Mouse (Mus musculus) embryonic facial prominence, embryonic 14.5 days (tissue): ENCODE measurements around the gene Ift172. TPM values are rescaled to one million over a fixed set of nuclear protein-coding genes. Genes with fewer than 3 reads are reported as not detected.
A peak's percentile ranks its signal among the peaks of the same experiment; 100 is the strongest.

Experiments
- ATAC-seq: fragments of 200-750 bp; cut with Nextera tagmentation; 2 replicates; pipeline ENCODE4 v1.8.0; 2017; ENCODE audit warnings: low read depth, moderate number of reproducible peaks, moderate TSS enrichment
- DNase-seq: peaks from one replicate; pipeline ENCODE4 v3.0.0-alpha.2; 2015; ENCODE audit warnings: low spot score
- H3K27ac ChIP-seq: fragments of 300-500 bp; sonication (generic); replicated peaks from 2 replicates; pipeline ENCODE4 v1.5.1; 2014; ENCODE audit warnings: low read depth, mild to moderate bottlenecking, low read length, moderate library complexity
- H3K27me3 ChIP-seq: fragments of 300-500 bp; sonication (generic); replicated peaks from 2 replicates; pipeline ENCODE4 v1.6.1; 2014; ENCODE audit warnings: low read length; ENCODE audit not compliant: control insufficient read depth, insufficient read depth
- H3K36me3 ChIP-seq: fragments of 300-500 bp; sonication (generic); 2 replicates; pipeline ENCODE4 v1.6.1; 2014; ENCODE audit warnings: low read length, mixed read lengths; ENCODE audit not compliant: control insufficient read depth, insufficient read depth
- H3K4me1 ChIP-seq: fragments of 300-500 bp; sonication (generic); 2 replicates; pipeline ENCODE4 v1.6.1; 2014; ENCODE audit warnings: antibody characterized with exemption, low read length; ENCODE audit not compliant: control insufficient read depth, insufficient read depth
- H3K4me2 ChIP-seq: fragments of 300-500 bp; sonication (generic); 2 replicates; pipeline ENCODE4 v1.6.1; 2014; ENCODE audit warnings: low read depth, mild to moderate bottlenecking, low read length, moderate library complexity, mixed read lengths
- H3K4me3 ChIP-seq: fragments of 300-500 bp; sonication (generic); 2 replicates; pipeline ENCODE4 v1.5.1; 2014; ENCODE audit warnings: low read depth, mild to moderate bottlenecking, low read length
- H3K9ac ChIP-seq: fragments of 300-500 bp; sonication (generic); 2 replicates; pipeline ENCODE4 v1.6.1; 2014; ENCODE audit warnings: low read depth, mild to moderate bottlenecking, low read length, moderate library complexity, mixed read lengths
- H3K9me3 ChIP-seq: fragments of 300-500 bp; sonication (generic); 2 replicates; pipeline ENCODE4 v1.6.1; 2016; ENCODE audit warnings: low read length; ENCODE audit not compliant: control insufficient read depth
- WGBS: fragments of 180-500 bp; shearing (Covaris S2); extraction: QIAGEN DNeasy Blood & Tissue Kit; methylation state at CpG from one replicate; pipeline ENCODE4 v1.1.7; 2014; 5-methylcytosine and 5-hydroxymethylcytosine counted together
- polyA plus RNA-seq: library from polyadenylated mRNA; unstranded; fragments of >200 nt; fragmentation: Nextera tagmentation; extraction: Ambion mirVana; gene quantifications from 2 replicates; pipeline ENCODE4 v1.2.1, GENCODE M21; 2014

The Ift172 gene
- polyA plus RNA-seq, 1 experiment from 2014 or later, result 36.7 TPM

DNA sequence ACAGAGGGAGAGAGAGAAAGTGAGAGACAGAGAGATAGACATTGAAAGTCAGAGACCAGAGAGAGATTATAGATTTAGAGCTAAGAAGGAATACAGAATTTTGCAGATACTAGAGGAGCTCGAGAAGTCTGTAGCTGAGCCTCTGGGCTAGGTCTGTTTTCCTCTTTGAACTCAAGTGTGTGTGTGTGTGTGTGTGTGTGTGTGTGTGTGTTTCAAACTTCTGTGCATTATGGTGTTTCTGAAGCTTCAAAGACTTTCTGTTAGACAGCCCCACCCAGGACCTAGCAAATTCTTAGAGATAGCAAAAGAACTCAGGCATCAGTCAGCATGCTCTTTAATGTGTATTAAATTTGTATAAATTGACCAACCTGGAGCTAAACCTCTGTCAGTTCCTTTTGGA is 64.3 kb downstream of the Ift172 start:
- Histone ChIP-seq H3K36me3 (no peaks in the 10 kb centered on the region), H3K4me2 (no peak overlapping the region), H3K4me1 (no peaks in the 10 kb centered on the region), H3K4me3 (no peak overlapping the region), H3K9me3 (no peaks in the 10 kb centered on the region), H3K9ac (no peak overlapping the region), H3K27me3 (no peaks in the 10 kb centered on the region), H3K27ac (no peak overlapping the region)
- no peak for ATAC-seq
- 94% methylated on average over 1 of the region's 1 CpGs for WGBS
- DNase-seq, result no peak

DNA sequence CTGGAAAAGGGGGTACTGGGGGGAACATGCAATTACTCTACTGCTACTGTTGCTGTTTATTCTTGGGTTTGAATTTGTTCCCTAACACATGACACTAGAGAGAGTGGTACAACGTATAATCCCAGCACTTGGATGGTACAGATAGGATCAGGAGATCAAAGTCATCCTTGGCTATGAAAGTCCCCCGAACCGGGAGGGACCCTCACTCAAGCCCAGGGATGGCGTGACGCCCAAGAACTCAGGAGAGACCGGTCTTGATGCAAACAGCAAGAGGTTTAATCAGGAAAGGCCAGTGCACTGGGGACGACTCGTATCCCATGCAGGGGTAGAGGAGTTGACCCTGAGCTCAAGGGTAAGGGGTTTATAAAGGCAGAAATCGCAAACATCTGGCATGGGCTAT is 68.2 kb downstream of the Ift172 start:
- 87% methylated on average over 9 of the region's 9 CpGs for WGBS
- H3K4me2 ChIP-seq, result no peak overlapping the region
- no peak overlapping the region for H3K27ac ChIP-seq
- no peak overlapping the region for H3K9ac ChIP-seq
- ATAC-seq (no peak), DNase-seq (no peak)
- no peaks in the 10 kb centered on the region for H3K36me3 ChIP-seq
- H3K4me1 ChIP-seq, result no peaks in the 10 kb centered on the region
- H3K27me3 ChIP-seq, result no peaks in the 10 kb centered on the region
- no peak overlapping the region for H3K4me3 ChIP-seq
- no peaks in the 10 kb centered on the region for H3K9me3 ChIP-seq

DNA sequence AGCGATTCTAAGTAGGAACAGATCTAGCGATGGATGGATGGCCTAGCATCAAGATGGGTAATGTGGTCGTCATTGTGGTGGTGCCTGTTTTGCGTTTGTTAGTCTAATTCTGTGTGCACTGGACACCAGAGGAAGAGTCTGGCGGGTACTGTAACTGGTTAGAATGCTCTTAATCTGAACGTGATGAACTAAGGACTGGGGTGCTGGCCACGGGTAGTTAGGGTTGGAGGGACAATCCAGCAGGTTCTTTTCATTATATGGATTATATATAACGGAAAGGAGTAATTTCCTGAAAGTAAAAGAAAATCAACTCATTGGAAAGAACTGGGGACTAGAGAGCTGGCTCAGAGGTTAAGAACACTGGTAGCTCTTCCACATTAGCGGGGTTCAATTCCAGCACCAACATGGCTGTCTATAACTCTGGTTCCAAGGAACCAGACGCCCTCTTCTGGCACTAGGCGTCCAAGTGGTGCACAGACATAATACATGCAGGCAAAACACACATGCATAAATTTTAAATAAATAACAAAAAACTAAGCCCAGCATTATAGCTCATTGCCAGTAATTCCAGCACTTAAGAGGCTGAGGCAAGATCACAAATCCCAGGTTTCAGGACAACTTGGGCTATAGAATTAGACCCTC is 69.5 kb downstream of the Ift172 start:
- Histone ChIP-seq H3K27ac (peak overlapping the region; percentile 92), H3K36me3 (no peaks in the 10 kb centered on the region), H3K4me3 (peak overlapping the region; percentile 100), H3K9me3 (no peaks in the 10 kb centered on the region), H3K9ac (peak overlapping the region; percentile 87), H3K4me1 (no peaks in the 10 kb centered on the region), H3K4me2 (peak overlapping the region; percentile 77), H3K27me3 (no peaks in the 10 kb centered on the region)
- ATAC-seq (no peak), DNase-seq (peak; percentile 83)
- WGBS, result 11% methylated on average over 11 of the region's 11 CpGs

DNA sequence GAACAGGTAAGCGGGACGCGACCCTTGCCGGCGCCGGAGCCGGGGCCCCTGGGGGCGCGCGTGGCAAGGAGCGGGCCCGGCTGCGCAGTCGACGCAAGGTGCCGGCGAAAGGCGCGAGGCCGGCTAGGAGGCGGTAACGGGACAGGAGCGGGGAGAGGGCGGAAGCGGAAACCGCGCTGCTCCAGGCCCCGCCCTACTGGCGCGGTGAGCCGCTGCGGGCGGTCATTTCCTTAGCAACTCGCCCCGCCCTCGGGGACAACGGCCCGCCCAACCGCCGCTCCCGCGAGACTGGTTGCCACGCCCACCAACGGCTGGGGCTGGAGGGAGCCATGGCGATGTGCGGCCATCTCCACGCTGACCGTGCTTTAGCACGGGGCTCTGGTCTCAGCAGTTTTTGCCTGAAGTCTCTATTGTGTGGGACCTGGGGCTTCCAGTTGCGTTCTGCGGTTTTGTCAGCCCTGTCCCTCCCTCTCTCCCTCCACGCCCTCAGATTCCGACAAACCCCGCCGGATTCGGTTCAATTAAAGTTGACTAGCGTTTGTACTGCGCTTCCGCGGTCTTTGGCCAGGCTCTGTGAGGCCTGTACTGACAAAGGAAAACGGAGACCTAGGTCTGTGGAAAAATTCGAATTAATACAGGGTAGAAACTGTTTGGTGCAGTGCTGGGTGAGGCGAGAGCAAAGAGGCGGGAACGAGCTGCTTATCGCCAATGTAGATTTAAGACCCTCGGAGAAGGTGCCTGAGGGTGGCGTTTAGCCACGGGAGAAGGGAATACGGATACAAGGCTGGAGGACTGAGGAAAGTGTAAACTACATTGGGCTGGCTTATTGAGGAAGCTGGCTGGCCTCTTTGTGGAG is 70.2 kb downstream of the Ift172 start, which contains the start of gene Ppm1g:
TSS of gene Ppm1g (minus strand) at position 240 of the 856 bp plus-strand sequence.
- Histone ChIP-seq H3K9me3 (no peaks in the 10 kb centered on the region), H3K27ac (peak within 1 kb of the TSS; percentile 92), H3K27me3 (no peaks in the 10 kb centered on the region), H3K4me3 (peak within 1 kb of the TSS; percentile 100), H3K9ac (peak within 1 kb of the TSS; percentile 87), H3K36me3 (no peaks in the 10 kb centered on the region), H3K4me1 (no peaks in the 10 kb centered on the region), H3K4me2 (peak within 1 kb of the TSS; percentile 77)
- DNase-seq (peak; percentile 97), ATAC-seq (peak; percentile 96)
- WGBS, result 1% methylated on average over 28 of the region's 70 CpGs

DNA sequence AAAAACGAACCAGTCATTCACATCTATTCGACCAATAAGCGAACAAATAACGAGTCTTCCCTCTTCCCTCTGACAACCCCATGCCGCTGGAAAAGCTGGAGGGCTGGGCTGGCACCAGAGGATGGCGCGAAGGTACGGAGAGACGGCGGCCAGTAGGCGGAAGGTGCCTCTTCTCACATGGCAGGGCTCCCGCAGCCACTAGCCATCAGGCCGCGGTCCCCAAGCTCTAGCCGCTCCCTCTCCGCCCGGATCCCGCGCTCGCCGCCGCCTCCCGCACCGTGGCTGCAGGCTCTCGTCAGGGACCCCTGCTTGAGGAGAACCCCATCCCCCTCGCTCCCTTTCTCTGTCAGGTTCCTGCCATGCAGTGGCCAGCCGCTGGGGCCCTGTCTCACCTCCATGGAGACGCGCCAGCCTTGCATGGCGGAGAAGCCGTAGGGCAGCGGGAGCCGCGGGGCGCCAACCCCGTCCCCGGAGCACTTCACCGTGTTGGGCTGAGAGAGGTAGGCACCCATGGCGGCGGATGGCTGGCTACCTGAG is 70.9 kb downstream of the Ift172 start:
- ATAC-seq (peak; percentile 42; the same call in 1 of the 2 replicates), DNase-seq (peak; percentile 45)
- Histone ChIP-seq H3K4me2 (peak overlapping the region; percentile 77), H3K9me3 (no peaks in the 10 kb centered on the region), H3K27ac (peak overlapping the region; percentile 92), H3K4me3 (peak overlapping the region; percentile 100), H3K4me1 (no peaks in the 10 kb centered on the region), H3K36me3 (no peaks in the 10 kb centered on the region), H3K9ac (peak overlapping the region; percentile 87), H3K27me3 (no peaks in the 10 kb centered on the region)
- WGBS, result under 1% methylated on average over 24 of the region's 40 CpGs

DNA sequence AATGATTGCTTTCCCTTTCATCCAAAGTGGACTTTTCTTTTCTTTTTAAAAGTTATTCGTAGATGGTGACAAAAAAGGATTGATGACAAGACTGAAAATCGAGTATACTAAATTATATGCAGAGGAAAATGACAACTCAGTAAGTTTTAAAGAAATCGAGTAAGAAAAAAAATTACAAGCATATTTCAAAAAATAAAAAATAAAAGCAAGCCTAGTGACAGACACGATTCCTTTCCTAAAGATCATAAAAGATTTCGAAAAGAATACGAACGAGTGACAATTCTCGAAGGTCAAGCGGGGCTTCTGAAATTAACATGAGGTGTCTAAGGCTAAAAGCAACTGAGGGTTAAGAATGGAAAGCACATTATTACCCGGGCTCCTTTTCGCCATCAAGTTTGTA is 71.4 kb downstream of the Ift172 start:
- 2% methylated on average over 11 of the region's 11 CpGs for WGBS
- Histone ChIP-seq H3K36me3 (no peaks in the 10 kb centered on the region), H3K27ac (peak overlapping the region; percentile 92), H3K4me2 (peak overlapping the region; percentile 77), H3K9ac (peak overlapping the region; percentile 87), H3K27me3 (no peaks in the 10 kb centered on the region), H3K9me3 (no peaks in the 10 kb centered on the region), H3K4me3 (peak overlapping the region; percentile 100), H3K4me1 (no peaks in the 10 kb centered on the region)
- no peak for ATAC-seq
- DNase-seq, result no peak

DNA sequence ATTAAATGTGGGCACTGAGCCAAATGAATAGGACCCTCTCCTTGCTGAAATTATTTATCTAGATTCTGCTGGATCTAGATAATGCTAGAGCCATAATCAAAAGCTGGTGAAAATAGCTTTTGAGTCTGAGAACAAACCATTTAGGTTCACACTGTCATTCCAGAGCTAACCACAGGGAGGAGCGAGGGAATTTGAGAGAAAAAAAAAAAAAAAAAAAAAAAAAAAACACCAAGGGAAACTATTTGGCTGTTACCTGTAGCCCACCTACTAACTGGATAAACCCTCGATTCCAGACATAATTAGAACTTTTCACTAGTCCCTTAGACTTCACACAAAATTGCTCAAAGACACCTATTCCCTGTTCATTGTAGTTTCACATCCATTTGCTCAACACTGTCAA is 71.8 kb downstream of the Ift172 start:
- WGBS, result 4% methylated on average over 2 of the region's 2 CpGs
- Histone ChIP-seq H3K27ac (no peak overlapping the region), H3K4me1 (no peaks in the 10 kb centered on the region), H3K27me3 (no peaks in the 10 kb centered on the region), H3K9ac (no peak overlapping the region), H3K36me3 (no peaks in the 10 kb centered on the region), H3K4me2 (peak overlapping the region; percentile 77), H3K9me3 (no peaks in the 10 kb centered on the region), H3K4me3 (peak overlapping the region; percentile 100)
- DNase-seq (peak; percentile 52), ATAC-seq (no peak)

DNA sequence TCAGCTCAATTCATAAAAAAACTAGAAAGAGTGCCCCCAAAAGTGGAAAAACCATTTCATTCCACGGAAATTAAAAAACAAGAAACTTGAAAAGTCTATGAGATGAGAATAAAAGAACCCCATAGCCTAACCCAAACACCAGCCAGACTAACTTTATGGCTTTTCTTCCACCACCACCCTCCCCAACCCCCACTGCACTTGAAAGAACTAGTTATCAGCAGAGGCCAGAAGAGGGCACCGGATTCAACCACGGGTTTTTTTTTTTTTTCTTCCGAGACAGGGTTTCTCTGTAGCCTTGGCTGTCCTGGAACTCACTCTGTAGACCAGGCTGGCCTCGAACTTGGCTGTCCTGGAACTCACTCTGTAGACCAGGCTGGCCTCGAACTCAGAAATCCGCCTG is 72.6 kb downstream of the Ift172 start:
- no peak overlapping the region for H3K27ac ChIP-seq
- no peak overlapping the region for H3K9ac ChIP-seq
- no peaks in the 10 kb centered on the region for H3K4me1 ChIP-seq
- H3K4me3 ChIP-seq, result no peak overlapping the region
- no peaks in the 10 kb centered on the region for H3K27me3 ChIP-seq
- H3K36me3 ChIP-seq, result no peaks in the 10 kb centered on the region
- DNase-seq, result no peak
- peak overlapping the region; percentile 77; the same call in 1 of the 2 replicates for H3K4me2 ChIP-seq
- ATAC-seq, result no peak
- WGBS, result 69% methylated on average over 7 of the region's 7 CpGs
- H3K9me3 ChIP-seq, result no peaks in the 10 kb centered on the region
